Mouse (Mus musculus) spleen, embryonic (tissue): Measurements from ENCODE around the gene Arel1.

Experiments used
- CTCF ChIA-PET: fragments of 350-600 bp; sonication (Branson Sonifier 250); formaldehyde crosslinking; loops from one replicate; lab custom pipeline; 2022; lab: Charles Lee

Arel1 gene

DNA sequence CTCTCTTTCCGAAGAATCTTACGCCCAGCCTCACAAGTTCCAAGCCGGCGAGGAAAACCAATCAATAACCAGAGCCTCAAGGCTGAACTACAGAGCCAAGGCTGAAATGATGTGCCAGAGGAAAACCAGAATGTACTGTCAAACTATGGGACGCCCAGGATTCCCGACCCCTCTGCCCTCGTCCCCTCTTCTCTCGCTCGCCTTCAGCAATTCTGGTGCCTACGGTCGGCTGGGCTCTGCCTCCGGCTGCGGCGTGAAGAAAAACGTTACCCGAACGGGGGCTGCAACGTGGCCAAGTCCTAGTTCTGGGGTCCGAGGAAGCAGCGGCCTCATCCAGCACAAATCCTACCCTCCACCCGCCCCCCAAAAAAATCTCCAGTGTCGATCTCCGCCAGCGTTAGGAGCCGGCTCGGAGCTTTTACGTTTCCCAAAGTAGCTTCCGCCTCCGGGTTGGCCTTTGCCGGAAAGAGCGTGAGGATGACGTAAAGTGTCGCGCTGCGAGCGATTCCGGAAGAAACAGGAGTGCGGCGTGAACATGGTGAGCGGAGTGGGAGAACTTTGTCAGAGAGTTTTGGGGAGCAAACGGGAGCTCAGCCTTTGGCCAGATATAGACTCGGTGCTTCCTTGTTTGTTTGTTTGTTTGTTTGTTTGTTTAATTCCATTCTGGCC lies at the start of gene Arel1, which contains the start of gene Fcf1:
Arel1 (minus strand) TSS at position 473 of the 669 bp plus-strand sequence.
Fcf1 (plus strand) TSS at position 470 of the 669 bp plus-strand sequence.
- CTCF ChIA-PET: interaction anchor here (0.6 to 0.7 kb wide), 2 partner anchors 142 to 158 kb away, joined by 3 read pairs; no protein-coding TSS in a partner anchor

DNA sequence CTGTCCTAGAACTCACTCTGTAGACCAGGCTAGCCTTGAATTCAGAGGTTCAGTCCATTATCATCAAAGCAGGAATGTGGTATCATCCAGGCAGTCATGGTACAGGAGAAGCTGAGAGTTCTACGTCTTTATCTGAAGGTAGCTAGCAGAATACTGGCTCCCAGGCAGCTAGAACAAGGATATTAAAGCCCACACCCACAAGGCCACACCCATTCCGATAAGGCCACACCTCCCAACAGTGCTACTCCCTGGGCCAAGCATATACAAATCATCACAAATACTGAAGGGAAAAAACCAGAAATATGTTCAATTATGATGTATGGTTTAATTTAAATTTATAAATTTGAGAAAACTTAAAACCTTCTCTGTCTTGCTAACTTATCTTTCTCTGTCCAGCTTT lies 41.5 kb upstream of the Arel1 start:
- CTCF ChIA-PET: no interaction called here

DNA sequence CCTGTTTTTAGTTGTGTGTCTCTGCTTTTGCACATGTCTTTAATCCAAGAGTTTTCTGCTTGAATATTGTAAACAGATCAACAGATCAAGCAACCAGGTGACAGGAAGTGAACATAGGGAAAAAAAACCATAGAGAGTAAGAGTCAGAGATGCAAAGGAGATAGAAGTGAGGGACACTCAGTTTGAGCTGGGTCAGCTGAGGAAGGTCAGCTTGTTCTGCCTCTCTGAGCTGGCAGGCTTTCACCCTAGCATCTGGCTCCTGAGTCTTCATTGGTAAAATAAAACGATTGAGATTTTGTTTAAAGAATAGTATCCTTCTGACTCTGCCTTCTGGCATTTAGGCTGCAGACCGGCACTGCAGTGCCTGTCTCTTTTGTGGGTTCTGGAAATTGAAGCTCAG lies 39.8 kb upstream of the Arel1 start:
- CTCF ChIA-PET: interaction anchor here (0.6 to 0.7 kb wide), 2 partner anchors 12 to 129 kb away, joined by 3 to 8 read pairs; no protein-coding TSS in a partner anchor

DNA sequence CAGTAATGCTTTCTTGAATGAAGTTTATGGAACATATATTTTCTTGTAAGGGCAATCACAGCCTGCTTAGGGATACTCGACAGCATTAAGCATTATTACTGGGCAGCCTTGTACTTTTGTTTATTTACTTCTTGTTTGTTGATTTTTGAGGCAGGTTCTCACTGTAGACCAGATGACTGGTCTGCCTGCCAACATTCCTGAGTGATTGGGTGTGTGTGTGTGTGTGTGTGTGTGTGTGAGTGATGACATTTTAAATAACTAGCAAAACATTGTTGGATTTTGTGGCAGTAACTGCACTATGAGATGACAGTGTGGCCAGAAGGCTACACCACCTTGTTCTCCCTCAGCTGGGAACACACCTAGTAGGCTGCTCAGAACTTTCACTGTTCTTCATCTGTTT lies 39.1 kb upstream of the Arel1 start:
- CTCF ChIA-PET: no interaction called here

DNA sequence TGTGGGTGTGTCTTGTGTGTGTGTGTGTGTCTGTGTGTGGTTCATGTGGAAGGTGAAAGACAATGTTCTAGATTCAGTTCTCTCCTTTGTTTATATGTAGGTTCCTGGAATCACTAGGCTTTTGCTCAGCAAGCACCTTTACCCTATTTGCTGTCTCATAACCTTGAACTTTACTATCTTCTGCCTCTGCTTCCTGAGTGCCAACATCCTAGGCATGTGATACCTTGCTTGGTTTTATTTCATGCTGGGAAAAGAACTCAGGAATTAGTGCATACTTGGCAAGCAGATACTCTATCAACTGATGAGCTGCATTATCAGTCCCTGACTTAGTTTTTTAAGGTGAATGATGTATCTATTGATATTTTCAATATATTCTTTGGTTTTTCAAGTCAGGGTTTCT lies 36.3 kb upstream of the Arel1 start:
- CTCF ChIA-PET: interaction anchor here (0.6 kb wide), 1 partner anchor 491 kb away, joined by 3 read pairs; no protein-coding TSS in a partner anchor

DNA sequence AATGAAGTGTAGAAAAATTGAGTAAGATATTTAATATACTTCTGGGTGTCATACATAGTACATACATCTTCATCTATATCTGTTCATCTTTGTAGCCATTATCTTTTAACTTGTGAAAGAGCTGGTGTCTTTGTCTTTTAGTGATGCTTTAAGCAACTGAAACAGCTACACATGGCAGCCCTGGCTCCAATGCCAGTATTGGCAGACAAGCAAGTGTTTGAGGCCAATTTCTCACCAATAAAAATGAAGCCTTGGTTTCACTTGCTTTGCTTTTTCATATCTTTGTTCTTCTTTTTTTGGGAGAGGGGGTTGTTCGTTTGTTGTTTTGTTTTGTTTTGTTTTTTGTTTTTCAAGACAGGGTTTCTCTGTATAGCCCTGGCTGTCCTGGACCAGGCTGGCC lies 35.5 kb upstream of the Arel1 start:
- CTCF ChIA-PET: no interaction called here

DNA sequence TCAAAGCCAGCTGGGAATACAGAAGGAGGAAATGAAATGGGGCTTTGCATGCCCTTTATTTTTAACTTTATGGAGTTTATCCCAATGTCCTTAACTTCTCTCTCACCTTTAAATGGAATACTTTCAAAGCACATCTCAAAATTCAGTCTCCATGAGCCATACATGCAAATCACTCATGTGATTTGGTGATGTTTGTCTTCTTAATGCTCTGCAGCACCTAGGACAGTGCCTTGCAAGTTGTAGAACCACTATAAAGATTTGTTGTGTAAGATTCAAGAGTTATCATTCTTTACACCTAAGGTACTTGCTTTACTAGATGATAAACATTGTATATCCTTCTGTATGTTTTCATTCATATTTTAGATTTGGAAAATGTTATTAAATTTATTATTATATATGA lies 28.4 kb upstream of the Arel1 start:
- CTCF ChIA-PET: interaction anchor here (0.5 to 0.7 kb wide), 2 partner anchors 40 to 897 kb away, joined by 4 to 5 read pairs; no protein-coding TSS in a partner anchor

DNA sequence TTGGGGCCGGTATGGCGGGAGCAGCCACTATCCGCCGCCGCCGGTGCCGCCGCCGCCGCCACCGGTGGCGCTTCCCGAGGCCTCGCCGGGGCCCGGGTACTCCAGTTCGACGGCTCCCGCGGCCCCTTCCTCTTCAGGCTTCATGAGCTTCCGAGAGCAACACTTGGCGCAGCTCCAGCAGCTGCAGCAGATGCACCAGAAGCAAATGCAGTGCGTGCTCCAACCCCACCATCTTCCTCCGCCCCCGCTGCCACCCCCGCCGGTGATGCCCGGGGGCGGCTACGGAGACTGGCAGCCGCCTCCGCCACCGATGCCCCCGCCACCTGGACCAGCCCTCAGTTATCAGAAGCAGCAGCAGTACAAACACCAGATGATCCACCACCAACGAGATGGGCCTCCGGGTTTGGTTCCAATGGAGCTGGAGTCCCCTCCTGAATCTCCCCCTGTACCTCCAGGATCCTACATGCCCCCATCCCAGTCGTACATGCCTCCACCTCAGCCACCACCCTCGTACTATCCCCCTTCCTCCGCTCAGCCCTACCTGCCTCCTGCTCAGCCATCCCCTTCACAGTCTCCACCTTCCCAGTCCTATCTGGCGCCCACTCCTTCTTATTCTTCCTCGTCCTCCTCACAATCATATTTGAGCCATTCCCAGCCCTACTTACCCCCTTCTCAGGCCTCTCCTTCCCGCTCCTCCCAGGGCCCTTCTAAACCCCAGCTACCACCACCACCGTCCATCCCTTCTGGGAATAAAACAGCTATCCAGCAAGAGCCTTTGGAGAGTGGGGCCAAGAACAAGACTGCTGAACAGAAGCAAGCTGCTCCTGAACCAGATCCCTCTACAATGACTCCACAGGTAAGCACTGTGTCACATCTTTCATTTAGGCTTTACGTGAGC lies 26.1 kb upstream of the Arel1 start:
- CTCF ChIA-PET: interaction anchor here (0.6 kb wide), 1 partner anchor 747 kb away, joined by 3 read pairs; no protein-coding TSS in a partner anchor

DNA sequence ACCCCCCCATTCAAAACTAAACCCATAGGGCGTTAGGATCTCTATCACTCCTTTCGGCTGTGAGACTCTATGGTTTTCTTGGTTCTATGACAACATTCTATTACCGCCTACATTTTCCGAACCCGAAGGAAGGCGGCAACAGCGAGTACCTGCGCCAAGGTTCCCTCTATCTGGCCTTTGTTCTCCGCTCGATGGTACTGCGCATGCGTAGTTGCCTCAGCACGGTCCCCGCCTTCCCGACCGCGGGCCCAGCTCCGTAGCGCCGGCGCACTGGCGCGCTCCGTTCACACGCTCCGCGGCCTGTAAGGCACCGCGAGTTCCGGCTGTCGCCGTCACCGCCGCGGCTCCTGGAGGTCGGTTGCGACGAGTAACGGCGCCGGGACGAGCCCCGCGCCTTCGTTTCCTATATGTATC lies 25.4 kb upstream of the Arel1 start, which contains the start of gene Ylpm1:
Ylpm1 (plus strand) TSS at position 239 of the 414 bp plus-strand sequence.
- CTCF ChIA-PET: interaction anchor here (0.6 to 0.7 kb wide), 2 partner anchors 14 to 747 kb away, joined by 3 read pairs; no protein-coding TSS in a partner anchor

DNA sequence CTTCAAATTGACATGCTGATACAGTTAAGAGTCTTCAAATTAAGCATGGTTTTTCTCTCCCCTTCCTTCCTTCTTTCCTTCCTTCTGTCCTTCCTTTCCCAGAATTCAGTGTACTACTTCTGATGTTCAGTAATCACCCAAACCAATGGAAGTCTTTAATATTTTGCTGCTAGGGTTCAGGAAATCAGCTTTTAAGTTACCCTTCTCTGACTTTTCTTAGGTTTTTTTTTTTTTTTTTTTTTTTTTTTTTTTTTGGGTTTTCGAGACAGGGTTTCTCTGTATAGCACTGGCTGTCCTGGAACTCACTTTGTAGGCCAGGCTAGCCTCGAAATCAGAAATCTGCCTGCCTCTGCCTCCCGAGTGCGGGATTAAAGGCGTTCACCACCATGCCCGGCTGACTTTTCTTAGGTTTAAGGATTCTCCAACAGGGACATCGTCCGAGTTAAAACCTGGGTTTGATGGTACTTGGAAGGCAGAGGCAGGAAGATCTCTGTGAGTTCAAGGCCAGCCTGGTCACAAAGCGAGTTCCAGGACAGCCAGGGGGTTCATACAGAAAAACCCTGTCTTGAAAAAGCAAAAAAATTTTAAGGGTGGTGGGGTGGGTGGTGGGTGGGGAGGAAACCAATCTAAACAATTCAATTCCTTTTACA lies 24.5 kb upstream of the Arel1 start:
- CTCF ChIA-PET: interaction anchor here (0.7 kb wide), 2 partner anchors 13 to 31 kb away, joined by 3 read pairs; no protein-coding TSS in a partner anchor

DNA sequence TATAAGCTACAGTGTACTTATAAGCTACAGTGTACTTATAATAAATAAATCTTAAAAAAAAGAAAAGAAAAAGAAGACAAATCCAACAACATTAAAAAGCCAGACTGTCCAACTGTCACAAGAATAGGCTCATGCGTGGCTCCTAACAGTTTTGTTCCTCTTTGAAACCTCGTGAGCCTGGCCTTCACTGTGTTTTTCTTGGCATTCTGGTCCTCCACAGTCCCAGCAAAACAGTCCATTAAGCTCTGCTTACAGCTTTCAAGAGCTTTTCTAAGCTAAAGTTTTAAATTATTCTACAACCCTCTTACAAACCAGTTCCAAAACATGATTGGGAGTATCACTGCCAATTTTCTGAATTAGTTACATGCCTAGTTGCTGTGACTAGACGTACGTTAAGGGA lies 18.8 kb upstream of the Arel1 start:
- CTCF ChIA-PET: no interaction called here

DNA sequence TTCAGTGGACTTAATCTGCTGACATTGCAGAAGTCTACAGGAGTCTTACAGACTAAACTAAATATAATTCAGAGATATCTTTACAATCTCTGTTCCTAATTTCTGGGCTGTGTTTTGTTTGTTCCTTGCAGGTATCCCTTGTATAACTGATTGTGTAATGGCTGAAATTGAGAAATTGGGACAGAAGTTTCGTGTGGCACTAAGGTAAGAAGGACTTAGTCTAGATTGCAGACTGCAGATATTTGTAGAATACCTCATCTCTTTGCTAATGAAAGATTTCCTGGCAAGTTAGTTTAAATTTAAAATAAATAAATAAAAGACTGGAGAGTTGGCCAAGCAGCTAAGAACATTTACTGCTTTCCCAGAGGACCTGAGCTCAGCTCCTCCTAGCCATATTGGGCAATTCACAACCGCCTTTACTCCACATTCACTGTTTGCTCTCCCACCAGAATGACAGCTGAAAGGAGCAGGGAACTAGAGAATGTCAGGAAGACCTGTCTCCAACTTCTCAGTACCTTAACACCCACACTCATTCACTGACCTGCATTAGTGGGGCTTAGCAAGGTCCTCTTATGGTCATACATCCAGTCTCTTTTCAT lies 8.7 kb upstream of the Arel1 start:
- CTCF ChIA-PET: no interaction called here

DNA sequence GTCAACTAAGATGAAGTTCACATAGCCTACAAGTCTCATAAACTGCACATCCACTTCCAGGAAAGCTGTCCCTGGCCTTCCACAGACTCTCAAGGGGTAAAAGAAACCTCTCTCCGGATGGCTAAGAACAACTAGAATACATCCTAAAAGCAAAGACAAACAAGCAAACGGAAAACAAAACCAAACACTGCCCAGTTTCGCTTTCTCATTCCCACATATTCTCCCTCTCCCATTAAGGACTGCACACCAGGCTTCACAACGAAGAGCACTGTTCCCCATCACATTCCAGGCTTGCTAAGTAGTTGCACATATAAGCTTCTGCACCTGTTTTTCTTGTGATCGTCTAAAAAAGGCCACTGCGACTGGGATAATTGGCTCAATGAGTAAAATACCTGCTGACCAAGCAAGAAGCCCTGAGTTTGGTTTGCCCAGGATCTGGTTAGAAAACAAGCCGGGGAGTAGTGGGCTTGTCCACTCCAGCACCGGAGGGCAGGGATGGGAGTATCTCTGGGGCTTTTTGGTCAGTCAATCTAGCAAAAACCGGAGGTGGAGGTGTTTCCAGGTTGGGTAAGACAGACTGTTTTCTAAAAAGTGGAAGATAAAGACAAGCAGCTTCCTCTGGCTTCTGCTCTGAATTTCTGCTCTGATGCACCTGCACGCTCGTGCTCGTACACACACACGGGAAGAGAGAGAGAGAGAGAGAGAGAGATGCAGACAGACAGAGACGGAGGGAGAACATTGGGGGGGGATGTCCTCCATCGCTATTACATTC lies 858 bp downstream of the Arel1 start:
- CTCF ChIA-PET: interaction anchor here (0.6 kb wide), 1 partner anchor 74 kb away, joined by 3 read pairs; no protein-coding TSS in a partner anchor

DNA sequence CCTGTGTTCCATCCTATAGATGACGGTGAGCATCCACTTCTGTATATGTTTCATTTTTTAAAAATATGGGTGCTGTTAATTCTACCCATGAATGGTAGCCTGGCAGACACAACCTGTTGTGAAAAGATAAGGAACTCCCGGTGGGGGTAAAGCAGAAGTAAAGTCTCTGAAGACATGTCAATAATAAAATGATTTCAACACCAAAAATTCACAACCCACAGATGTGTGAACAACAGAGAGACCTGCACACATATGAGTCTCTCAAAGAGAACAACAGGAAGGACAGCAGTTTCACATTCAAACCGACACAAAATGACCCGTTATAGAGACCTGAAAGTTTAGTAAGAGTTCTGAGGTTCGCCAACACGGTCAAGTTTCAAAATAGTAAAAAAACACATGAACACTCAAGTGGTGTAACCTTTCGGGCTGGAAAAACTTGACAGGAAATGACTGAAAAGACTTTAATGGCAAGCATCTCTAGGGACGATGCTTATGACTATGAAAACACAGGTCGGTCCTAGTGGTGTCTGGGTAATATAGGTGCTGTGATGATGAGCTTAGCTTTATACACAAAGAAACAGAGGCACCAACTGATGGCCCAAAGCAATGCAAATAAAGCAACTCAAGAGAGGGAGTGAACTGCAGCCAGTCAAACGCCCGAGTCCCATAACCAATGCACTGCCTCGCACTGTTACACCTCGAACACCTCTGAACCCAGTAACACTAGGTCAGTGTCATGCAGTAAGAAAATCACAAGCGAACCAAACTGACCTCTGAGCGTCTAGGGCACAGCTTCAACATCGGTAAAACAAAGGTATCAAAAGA lies 1.7 kb downstream of the Arel1 start:
- CTCF ChIA-PET: interaction anchor here (0.6 kb wide), 3 partner anchors 33 to 102 kb away, joined by 3 to 7 read pairs (median 3); no protein-coding TSS in a partner anchor

DNA sequence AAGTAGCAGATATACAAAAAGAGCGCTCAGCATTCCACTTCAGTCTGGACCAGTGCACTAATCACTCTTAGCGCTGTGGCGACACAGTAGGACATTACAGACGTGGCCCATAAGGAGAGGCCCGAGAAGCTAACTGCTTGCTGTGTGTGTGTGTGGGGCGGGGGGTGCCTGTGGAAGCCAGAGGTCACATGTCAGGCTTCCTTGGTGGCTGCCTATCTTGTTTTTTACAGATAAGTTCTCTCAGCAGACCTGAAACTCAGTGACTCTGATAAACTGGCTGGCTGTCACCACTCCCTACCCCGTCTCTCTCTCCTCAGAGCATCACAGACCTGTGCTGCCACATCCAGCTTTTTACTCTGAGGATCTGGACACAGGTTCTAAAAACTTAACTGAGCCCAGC lies 8.1 kb downstream of the Arel1 start:
- CTCF ChIA-PET: no interaction called here

DNA sequence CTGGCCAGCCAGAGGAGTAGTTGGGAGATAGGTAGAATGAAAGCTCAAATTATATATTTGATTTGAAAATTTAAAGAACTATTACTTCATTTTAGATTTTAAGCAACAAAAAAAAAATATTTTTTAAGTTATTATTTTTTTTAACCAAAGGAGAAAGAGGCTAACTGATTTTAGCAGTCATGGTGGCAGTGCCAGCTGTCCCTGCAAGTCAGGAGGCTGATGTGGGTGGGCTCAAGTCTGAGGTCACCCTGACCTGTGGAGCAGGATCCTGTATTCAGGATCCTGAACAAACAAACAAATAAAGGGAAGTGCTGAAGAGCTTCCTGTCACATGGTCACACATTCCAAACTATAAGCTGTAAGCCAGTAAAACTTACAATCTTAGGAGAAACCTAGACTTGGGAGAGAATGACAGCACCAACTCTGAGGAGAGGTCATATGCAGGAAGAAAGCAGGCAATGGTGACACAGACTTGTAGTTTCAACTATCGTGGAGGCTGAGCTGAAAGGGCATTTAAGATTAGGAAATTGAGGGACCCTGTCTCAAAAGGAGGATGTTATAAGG lies 11.8 kb downstream of the Arel1 start:
- CTCF ChIA-PET: interaction anchor here (0.5 kb wide), 1 partner anchor 40 kb away, joined by 4 read pairs; no protein-coding TSS in a partner anchor

DNA sequence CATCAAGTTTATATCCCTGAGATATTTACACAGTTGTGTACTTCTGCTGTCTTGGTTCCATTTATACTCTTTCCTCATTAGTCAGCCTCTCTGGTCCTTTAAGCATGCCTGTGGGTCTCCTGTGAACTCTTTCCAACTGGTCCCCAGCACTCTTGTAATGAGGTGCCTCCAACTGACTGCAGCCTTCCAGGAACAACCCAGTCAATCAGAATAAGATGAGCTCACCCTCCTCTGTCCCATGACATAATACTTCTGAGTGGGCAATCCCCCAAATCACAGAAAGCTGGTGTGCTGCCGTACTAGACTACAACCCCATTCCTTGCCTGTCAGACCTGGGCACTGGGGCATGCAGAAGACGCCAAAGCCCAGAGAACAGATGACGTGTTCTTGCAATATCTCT lies 14.4 kb downstream of the Arel1 start:
- CTCF ChIA-PET: interaction anchor here (0.6 kb wide), 1 partner anchor 92 kb away, joined by 3 read pairs; no protein-coding TSS in a partner anchor

DNA sequence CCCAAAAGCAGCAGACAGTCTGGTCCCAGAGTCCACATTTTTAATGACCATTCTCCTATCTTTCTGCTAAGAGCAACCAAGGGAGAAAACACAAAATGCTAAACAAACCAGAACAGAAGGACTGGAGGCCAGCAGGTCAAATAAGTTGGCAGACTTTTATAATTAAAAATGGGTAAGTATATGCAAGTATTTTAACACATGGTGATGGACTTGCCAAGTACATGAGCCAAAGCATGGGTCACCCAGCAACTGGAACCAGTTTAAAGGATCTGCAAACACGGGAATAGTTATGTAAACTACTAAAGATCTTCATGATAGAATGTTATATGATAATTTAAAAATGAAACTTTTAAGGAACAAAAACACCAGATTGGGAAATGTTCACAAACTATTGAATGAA lies 18.3 kb downstream of the Arel1 start:
- CTCF ChIA-PET: no interaction called here

DNA sequence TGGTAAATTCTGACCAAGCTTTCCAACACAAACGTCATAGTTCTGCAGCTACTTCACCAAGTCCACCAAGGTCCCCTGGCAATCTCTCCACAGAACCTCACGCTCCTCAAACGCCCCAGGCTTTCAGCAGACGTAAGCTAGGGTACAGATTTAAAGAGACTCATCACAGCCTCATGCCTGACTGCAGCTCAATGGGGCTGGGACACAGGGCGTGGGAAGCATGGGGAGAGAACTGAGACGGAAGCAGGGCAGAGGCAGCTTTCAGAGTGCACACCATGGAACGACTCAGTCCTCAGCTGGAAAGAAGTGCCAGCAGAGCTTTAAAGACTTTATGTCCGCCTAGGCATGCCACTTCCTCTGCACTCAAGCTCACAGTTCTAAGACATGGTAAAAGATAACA lies 19.2 kb downstream of the Arel1 start:
- CTCF ChIA-PET: no interaction called here
